Mouse (Mus musculus): Measurements from ENCODE around the gene P2ry6. TPM values are rescaled to one million over a fixed set of nuclear protein-coding genes. Genes with fewer than 3 reads are reported as not detected.
A peak's percentile ranks its signal among the peaks of the same experiment; 100 is the strongest.

P2ry6 gene
- polyA plus RNA-seq (2014; fragmentation: Nextera tagmentation; extraction: Ambion mirVana) = 3.6 and 4.4 TPM in 2 replicates

DNA sequence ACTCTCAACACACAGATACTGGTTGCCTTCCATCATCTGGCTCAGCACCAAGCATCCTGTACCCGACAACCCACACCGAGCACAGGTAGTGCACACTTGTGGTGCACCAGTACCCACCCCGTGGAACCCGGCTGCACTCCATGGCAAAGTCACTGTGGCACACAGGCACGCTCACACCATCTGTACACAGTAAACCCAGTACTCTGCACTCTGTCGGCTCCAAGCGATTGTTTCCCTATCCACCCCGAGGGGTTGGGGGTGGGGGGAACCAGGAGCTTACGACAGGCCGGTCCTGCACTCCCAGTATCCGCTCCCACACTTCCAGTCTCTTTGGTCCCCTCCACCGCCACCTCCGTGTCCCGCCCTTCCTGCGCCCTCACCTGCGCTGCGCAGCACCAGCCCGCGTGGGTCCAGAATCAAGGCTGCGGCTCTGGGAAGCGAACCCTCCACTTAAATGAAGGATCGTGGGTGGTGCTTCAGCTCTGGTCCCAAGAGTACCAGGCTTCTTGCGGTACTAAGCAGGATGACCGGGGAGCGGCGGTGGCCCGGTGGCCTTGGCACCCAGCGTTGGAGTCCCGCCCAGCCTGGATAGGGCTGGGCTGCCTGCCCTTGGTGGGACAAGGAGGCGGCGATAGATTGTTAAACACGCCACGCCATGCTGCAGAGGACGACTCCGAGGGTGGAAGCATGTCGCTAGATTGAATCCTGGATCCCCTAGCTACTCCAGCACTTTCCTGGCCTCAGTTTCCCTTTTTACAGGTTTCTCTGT lies at the start of gene P2ry6:
Gene P2ry6 (minus strand): TSS at position 515 of the 769 bp plus-strand sequence.
- peaks cover 8% of the 10 kb centered on the region for H3K4me1 ChIP-seq (ENCODE audit: control insufficient read depth, insufficient read depth, low read length)
- ATAC-seq (ENCODE audit: low FRiP score, low TSS enrichment) = peak; percentile 41; the same call in 1 of the 2 replicates
- H3K27me3 ChIP-seq (ENCODE audit: control insufficient read depth, insufficient read depth, low read length) = peaks cover 26% of the 10 kb centered on the region
- peak within 1 kb of the TSS; percentile 72 for H3K4me2 ChIP-seq (replicated peaks; ENCODE audit: low read depth, low read length)
- H3K27ac ChIP-seq (ENCODE audit: low read depth, low read length) = no peak within 1 kb of the TSS
- H3K9ac ChIP-seq (ENCODE audit: low read depth, low read length) = peak within 1 kb of the TSS; percentile 19; the same call in 1 of the 2 replicates
- WGBS = 6% methylated on average over 36 of the region's 36 CpGs
- H3K4me3 ChIP-seq (ENCODE audit: low read length) = peak within 1 kb of the TSS; percentile 36
- H3K36me3 ChIP-seq (ENCODE audit: control insufficient read depth, insufficient read depth, low read length) = no peaks in the 10 kb centered on the region
- H3K9me3 ChIP-seq (ENCODE audit: control insufficient read depth, low read length) = no peaks in the 10 kb centered on the region

- Histone ChIP-seq H3K27me3 (ENCODE audit: control insufficient read depth, insufficient read depth, low read length) (peaks cover 10% of the 10 kb centered on the region), H3K27ac (ENCODE audit: low read depth, low read length) (no peak overlapping the region), H3K9ac (ENCODE audit: low read depth, low read length) (no peak overlapping the region), H3K4me3 (ENCODE audit: low read length) (no peak overlapping the region), H3K4me1 (ENCODE audit: control insufficient read depth, insufficient read depth, low read length) (no peaks in the 10 kb centered on the region), H3K4me2 (replicated peaks; ENCODE audit: low read depth, low read length) (no peak overlapping the region), H3K9me3 (ENCODE audit: control insufficient read depth, low read length) (no peaks in the 10 kb centered on the region), H3K36me3 (ENCODE audit: control insufficient read depth, insufficient read depth, low read length) (no peaks in the 10 kb centered on the region)
- ATAC-seq (ENCODE audit: low FRiP score, low TSS enrichment) = no peak
- WGBS = 66% methylated on average over 6 of the region's 6 CpGs
Observed at GRCm38 (mm10) chr7:101017492-101017891, 43.0 kb upstream of the P2ry6 start.

DNA sequence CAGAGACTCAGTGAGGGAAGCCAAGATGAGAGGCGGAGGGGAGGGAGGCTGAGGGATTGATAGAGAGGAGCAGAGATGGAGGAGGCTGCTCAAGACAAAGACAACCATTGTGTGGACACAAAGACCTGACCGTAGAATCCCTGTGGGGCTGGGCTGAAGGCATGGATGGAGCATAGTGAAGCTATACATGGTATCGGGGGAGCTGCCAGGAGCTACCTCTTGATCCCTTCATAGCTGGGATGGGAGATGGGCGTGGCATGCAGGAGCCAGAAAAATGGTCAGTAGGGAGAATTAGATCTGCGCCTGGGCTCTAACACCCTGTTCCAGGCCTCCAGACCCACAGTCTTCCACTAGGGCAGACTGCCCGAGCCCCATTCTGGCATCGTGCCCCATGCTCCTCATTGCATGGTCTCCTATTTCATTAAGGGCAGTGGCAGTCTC lies 42.6 kb upstream of the P2ry6 start:
- H3K4me1 ChIP-seq (ENCODE audit: control insufficient read depth, insufficient read depth, low read length) = no peaks in the 10 kb centered on the region
- H3K4me3 ChIP-seq (ENCODE audit: low read length) = no peak overlapping the region
- no peaks in the 10 kb centered on the region for H3K9me3 ChIP-seq (ENCODE audit: control insufficient read depth, low read length)

DNA sequence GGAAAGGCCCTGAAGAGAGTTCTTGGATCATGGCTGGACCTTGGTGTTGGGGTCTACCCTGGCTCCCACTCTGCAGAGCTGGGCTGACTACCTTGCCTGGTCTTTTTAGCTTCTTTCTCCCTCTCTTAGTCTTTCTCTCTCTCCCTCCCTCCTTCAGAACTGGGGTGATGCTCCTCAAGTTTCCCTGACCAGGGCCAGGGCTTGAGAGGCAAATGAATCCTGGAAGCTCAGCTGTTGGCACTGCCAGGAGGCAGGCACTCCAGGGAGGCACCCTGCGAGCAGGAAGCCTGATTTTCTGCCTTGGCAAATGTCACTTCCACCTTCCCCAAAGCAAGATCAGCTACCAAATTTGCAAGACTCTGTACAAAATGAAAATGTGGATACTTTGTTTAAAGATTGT lies 40.5 kb upstream of the P2ry6 start:
- no peak for ATAC-seq (ENCODE audit: low FRiP score, low TSS enrichment)
- H3K4me1 ChIP-seq (ENCODE audit: control insufficient read depth, insufficient read depth, low read length) = peaks cover 5% of the 10 kb centered on the region; the same call in 1 of the 2 replicates
- no peak overlapping the region for H3K9ac ChIP-seq (ENCODE audit: low read depth, low read length)
- 88% methylated on average over 1 of the region's 1 CpGs for WGBS
- H3K36me3 ChIP-seq (ENCODE audit: control insufficient read depth, insufficient read depth, low read length) = no peaks in the 10 kb centered on the region
- H3K4me3 ChIP-seq (ENCODE audit: low read length) = no peak overlapping the region
- no peaks in the 10 kb centered on the region for H3K9me3 ChIP-seq (ENCODE audit: control insufficient read depth, low read length)
- H3K27ac ChIP-seq (ENCODE audit: low read depth, low read length) = no peak overlapping the region
- no peak overlapping the region for H3K4me2 ChIP-seq (replicated peaks; ENCODE audit: low read depth, low read length)
- peaks cover 26% of the 10 kb centered on the region for H3K27me3 ChIP-seq (ENCODE audit: control insufficient read depth, insufficient read depth, low read length)

More for the DNA sequence above, 42.6 kb upstream of the P2ry6 start:
- H3K4me2 ChIP-seq (replicated peaks; ENCODE audit: low read depth, low read length) = no peak overlapping the region
- H3K27ac ChIP-seq (ENCODE audit: low read depth, low read length) = no peak overlapping the region
- no peak overlapping the region for H3K9ac ChIP-seq (ENCODE audit: low read depth, low read length)
- H3K27me3 ChIP-seq (ENCODE audit: control insufficient read depth, insufficient read depth, low read length) = peaks cover 14% of the 10 kb centered on the region
- no peak for ATAC-seq (ENCODE audit: low FRiP score, low TSS enrichment)
- H3K36me3 ChIP-seq (ENCODE audit: control insufficient read depth, insufficient read depth, low read length) = no peaks in the 10 kb centered on the region
- 84% methylated on average over 7 of the region's 7 CpGs for WGBS

GRCm38 (mm10) chr7:101014041-101014440 lies 39.6 kb upstream of the P2ry6 start:
- H3K9ac ChIP-seq (ENCODE audit: low read depth, low read length) = no peak overlapping the region
- H3K27ac ChIP-seq (ENCODE audit: low read depth, low read length) = no peak overlapping the region
- no peaks in the 10 kb centered on the region for H3K9me3 ChIP-seq (ENCODE audit: control insufficient read depth, low read length)
- ATAC-seq (ENCODE audit: low FRiP score, low TSS enrichment) = no peak
- no peak overlapping the region for H3K4me2 ChIP-seq (replicated peaks; ENCODE audit: low read depth, low read length)
- no peaks in the 10 kb centered on the region for H3K36me3 ChIP-seq (ENCODE audit: control insufficient read depth, insufficient read depth, low read length)
- peaks cover 26% of the 10 kb centered on the region for H3K27me3 ChIP-seq (ENCODE audit: control insufficient read depth, insufficient read depth, low read length)
- H3K4me3 ChIP-seq (ENCODE audit: low read length) = no peak overlapping the region
- 35% methylated on average over 9 of the region's 9 CpGs for WGBS
- peaks cover 5% of the 10 kb centered on the region; the same call in 1 of the 2 replicates for H3K4me1 ChIP-seq (ENCODE audit: control insufficient read depth, insufficient read depth, low read length)

DNA sequence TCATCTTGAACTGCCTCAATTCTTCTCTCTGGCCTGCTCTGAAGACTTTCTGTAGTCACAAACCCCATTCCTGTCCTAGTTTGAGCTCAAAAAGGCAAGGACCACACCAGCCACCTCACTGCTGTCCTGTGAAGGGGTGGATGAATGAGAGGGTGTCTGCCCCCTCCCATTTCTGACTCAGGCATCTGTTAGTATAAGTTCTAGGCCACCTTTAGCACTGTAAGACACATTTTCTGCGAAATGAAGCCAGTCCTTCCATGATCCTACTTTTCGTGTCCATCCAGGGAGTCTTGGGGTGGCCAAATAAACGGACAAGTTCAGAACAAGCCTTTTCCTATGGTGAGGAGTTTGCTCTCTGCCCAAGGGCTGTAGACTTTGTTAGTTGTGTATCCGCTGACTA lies 38.1 kb upstream of the P2ry6 start, which contains the start of gene P2ry2:
Gene P2ry2 (minus strand): TSS at position 326 of the 400 bp plus-strand sequence.
- peak within 1 kb of the TSS; percentile 62 for H3K9ac ChIP-seq (ENCODE audit: low read depth, low read length)
- no peak within 1 kb of the TSS for H3K27ac ChIP-seq (ENCODE audit: low read depth, low read length)
- 74% methylated on average over 4 of the region's 4 CpGs for WGBS
- no peaks in the 10 kb centered on the region for H3K9me3 ChIP-seq (ENCODE audit: control insufficient read depth, low read length)
- peak within 1 kb of the TSS; percentile 53 for H3K4me3 ChIP-seq (ENCODE audit: low read length)
- ATAC-seq (ENCODE audit: low FRiP score, low TSS enrichment) = no peak
- no peaks in the 10 kb centered on the region for H3K36me3 ChIP-seq (ENCODE audit: control insufficient read depth, insufficient read depth, low read length)
- H3K4me2 ChIP-seq (replicated peaks; ENCODE audit: low read depth, low read length) = peak within 1 kb of the TSS; percentile 98
- peaks cover 5% of the 10 kb centered on the region; the same call in 1 of the 2 replicates for H3K4me1 ChIP-seq (ENCODE audit: control insufficient read depth, insufficient read depth, low read length)
- peaks cover 26% of the 10 kb centered on the region for H3K27me3 ChIP-seq (ENCODE audit: control insufficient read depth, insufficient read depth, low read length)

GRCm38 (mm10) chr7:101011681-101012367 lies 37.4 kb upstream of the P2ry6 start:
- Histone ChIP-seq H3K27ac (ENCODE audit: low read depth, low read length) (no peak overlapping the region), H3K4me1 (ENCODE audit: control insufficient read depth, insufficient read depth, low read length) (peaks cover 5% of the 10 kb centered on the region; the same call in 1 of the 2 replicates), H3K4me3 (ENCODE audit: low read length) (peak overlapping the region; percentile 53), H3K9me3 (ENCODE audit: control insufficient read depth, low read length) (no peaks in the 10 kb centered on the region), H3K9ac (ENCODE audit: low read depth, low read length) (peak overlapping the region; percentile 62), H3K27me3 (ENCODE audit: control insufficient read depth, insufficient read depth, low read length) (peaks cover 26% of the 10 kb centered on the region), H3K4me2 (replicated peaks; ENCODE audit: low read depth, low read length) (peak overlapping the region; percentile 98), H3K36me3 (ENCODE audit: control insufficient read depth, insufficient read depth, low read length) (no peaks in the 10 kb centered on the region)
- under 1% methylated on average over 53 of the region's 53 CpGs for WGBS
- ATAC-seq (ENCODE audit: low FRiP score, low TSS enrichment) = peak; percentile 96

GRCm38 (mm10) chr7:101010741-101011140 lies 36.3 kb upstream of the P2ry6 start:
- Histone ChIP-seq H3K27ac (ENCODE audit: low read depth, low read length) (no peak overlapping the region), H3K9ac (ENCODE audit: low read depth, low read length) (no peak overlapping the region), H3K4me3 (ENCODE audit: low read length) (no peak overlapping the region), H3K27me3 (ENCODE audit: control insufficient read depth, insufficient read depth, low read length) (peaks cover 26% of the 10 kb centered on the region), H3K9me3 (ENCODE audit: control insufficient read depth, low read length) (no peaks in the 10 kb centered on the region), H3K4me2 (replicated peaks; ENCODE audit: low read depth, low read length) (no peak overlapping the region), H3K36me3 (ENCODE audit: control insufficient read depth, insufficient read depth, low read length) (no peaks in the 10 kb centered on the region), H3K4me1 (ENCODE audit: control insufficient read depth, insufficient read depth, low read length) (peaks cover 5% of the 10 kb centered on the region; the same call in 1 of the 2 replicates)
- 60% methylated on average over 3 of the region's 3 CpGs for WGBS
- no peak for ATAC-seq (ENCODE audit: low FRiP score, low TSS enrichment)

Measured in kidney, embryonic 14.5 days (tissue).